Mouse (Mus musculus) neural tube, embryonic 14.5 days (tissue): ENCODE measurements around the gene Srsf6. TPM values are rescaled to one million over a fixed set of nuclear protein-coding genes. Genes with fewer than 3 reads are reported as not detected.
"Not testable (repeated sequence)": the region's sequence is repeated elsewhere in the genome, so short reads cannot be mapped to it uniquely, and the experiment has no call there.

ENCODE experiments used
- ATAC-seq: fragments of 200-750 bp; cut with Nextera tagmentation; 2 replicates; pipeline ENCODE4 v1.8.0; 2017; ENCODE audit warnings: low read depth, mild to moderate bottlenecking, moderate TSS enrichment, moderate library complexity
- H3K27ac ChIP-seq: fragments of 300-500 bp; sonication (generic); 2 replicates; pipeline ENCODE4 v1.5.1; 2014; ENCODE audit warnings: low read depth, mild to moderate bottlenecking, control low read depth, low read length, moderate library complexity, mixed read lengths
- H3K27me3 ChIP-seq: fragments of 300-500 bp; sonication (generic); 2 replicates; pipeline ENCODE4 v1.6.1; 2014; ENCODE audit warnings: low read length; ENCODE audit not compliant: control insufficient read depth, insufficient read depth
- H3K36me3 ChIP-seq: fragments of 300-500 bp; sonication (generic); 2 replicates; pipeline ENCODE4 v1.6.1; 2014; ENCODE audit warnings: low read length, mixed read lengths; ENCODE audit not compliant: control insufficient read depth, insufficient read depth
- H3K4me1 ChIP-seq: fragments of 300-500 bp; sonication (generic); 2 replicates; pipeline ENCODE4 v1.6.1; 2014; ENCODE audit warnings: low read length; ENCODE audit not compliant: control insufficient read depth, insufficient read depth
- H3K4me2 ChIP-seq: fragments of 300-500 bp; sonication (generic); 2 replicates; pipeline ENCODE4 v1.6.1; 2014; ENCODE audit warnings: mild to moderate bottlenecking, low read depth, low read length, control low read depth
- H3K4me3 ChIP-seq: fragments of 300-500 bp; sonication (generic); 2 replicates; pipeline ENCODE4 v1.5.1; 2014; ENCODE audit warnings: low read depth, low read length, control low read depth, mixed read lengths
- H3K9ac ChIP-seq: fragments of 300-500 bp; sonication (generic); replicated peaks from 2 replicates; pipeline ENCODE4 v1.6.1; 2014; ENCODE audit warnings: low read depth, mild to moderate bottlenecking, control low read depth, low read length, mixed read lengths
- H3K9me3 ChIP-seq: fragments of 300-500 bp; sonication (generic); 2 replicates; pipeline ENCODE4 v1.6.1; 2016; ENCODE audit warnings: low read length; ENCODE audit not compliant: control insufficient read depth
- WGBS: fragments of 180-500 bp; shearing (Covaris S2); extraction: QIAGEN DNeasy Blood & Tissue Kit; methylation state at CpG from one replicate; pipeline ENCODE4 v1.1.7; 2014; 5-methylcytosine and 5-hydroxymethylcytosine counted together
- polyA plus RNA-seq: library from polyadenylated mRNA; unstranded; fragments of >200 nt; fragmentation: Nextera tagmentation; extraction: Ambion mirVana; gene quantifications from 2 replicates; pipeline ENCODE4 v1.2.1, GENCODE M21; 2014

The Srsf6 gene
- 127 and 141 TPM in 2 replicates for polyA plus RNA-seq

- Histone ChIP-seq H3K9ac (peak within 1 kb of the TSS; percentile 100), H3K4me1 (peaks cover 14% of the 10 kb centered on the region; the same call in 1 of the 2 replicates), H3K27ac (peak within 1 kb of the TSS; percentile 100), H3K36me3 (peaks cover 28% of the 10 kb centered on the region), H3K4me3 (peak within 1 kb of the TSS; percentile 100), H3K4me2 (peak within 1 kb of the TSS; percentile 81), H3K9me3 (no peaks in the 10 kb centered on the region), H3K27me3 (no peaks in the 10 kb centered on the region; the same call in 1 of the 2 replicates)
- under 1% methylated on average over 44 of the region's 68 CpGs for WGBS
- ATAC-seq = peak; percentile 91
Observed at GRCm38 (mm10) chr2:162931123-162931673, at the start of gene Srsf6. Gene Srsf6 (plus strand): TSS chr2:162931528.

GRCm38 (mm10) chr2:162884101-162884500, 47.2 kb upstream of the Srsf6 start:
- H3K27ac ChIP-seq = no peak overlapping the region
- H3K4me3 ChIP-seq = no peak overlapping the region
- no peaks in the 10 kb centered on the region for H3K4me1 ChIP-seq
- no peak overlapping the region for H3K9ac ChIP-seq
- H3K36me3 ChIP-seq = no peaks in the 10 kb centered on the region
- H3K9me3 ChIP-seq = no peaks in the 10 kb centered on the region
- no peak overlapping the region for H3K4me2 ChIP-seq
- no peak for ATAC-seq
- WGBS = 72% methylated on average over 2 of the region's 2 CpGs
- H3K27me3 ChIP-seq = no peaks in the 10 kb centered on the region

GRCm38 (mm10) chr2:162887121-162887520, 44.2 kb upstream of the Srsf6 start:
- Histone ChIP-seq H3K27ac (no peak overlapping the region), H3K4me2 (no peak overlapping the region), H3K36me3 (no peaks in the 10 kb centered on the region), H3K9ac (no peak overlapping the region), H3K27me3 (no peaks in the 10 kb centered on the region), H3K4me1 (no peaks in the 10 kb centered on the region), H3K4me3 (no peak overlapping the region), H3K9me3 (no peaks in the 10 kb centered on the region)
- 75% methylated on average over 5 of the region's 5 CpGs for WGBS
- ATAC-seq = no peak

GRCm38 (mm10) chr2:162888677-162889076, 42.7 kb upstream of the Srsf6 start:
- Histone ChIP-seq H3K27ac (no peak overlapping the region), H3K9ac (no peak overlapping the region), H3K4me2 (no peak overlapping the region), H3K4me3 (no peak overlapping the region), H3K9me3 (no peaks in the 10 kb centered on the region), H3K27me3 (no peaks in the 10 kb centered on the region), H3K4me1 (no peaks in the 10 kb centered on the region), H3K36me3 (no peaks in the 10 kb centered on the region)
- ATAC-seq = no peak
- 84% methylated on average over 8 of the region's 8 CpGs for WGBS

GRCm38 (mm10) chr2:162889191-162889590, 42.1 kb upstream of the Srsf6 start:
- ATAC-seq = no peak
- no peak overlapping the region for H3K4me2 ChIP-seq
- WGBS = 78% methylated on average over 7 of the region's 7 CpGs
- no peak overlapping the region for H3K27ac ChIP-seq
- no peaks in the 10 kb centered on the region for H3K9me3 ChIP-seq
- no peaks in the 10 kb centered on the region for H3K27me3 ChIP-seq
- H3K4me3 ChIP-seq = no peak overlapping the region
- no peak overlapping the region for H3K9ac ChIP-seq
- no peaks in the 10 kb centered on the region for H3K4me1 ChIP-seq
- no peaks in the 10 kb centered on the region for H3K36me3 ChIP-seq

- Histone ChIP-seq H3K4me2 (no peak overlapping the region), H3K9me3 (no peaks in the 10 kb centered on the region), H3K4me3 (no peak overlapping the region), H3K36me3 (no peaks in the 10 kb centered on the region), H3K27me3 (no peaks in the 10 kb centered on the region), H3K4me1 (no peaks in the 10 kb centered on the region), H3K9ac (no peak overlapping the region), H3K27ac (no peak overlapping the region)
- WGBS = 78% methylated on average over 12 of the region's 12 CpGs
- no peak for ATAC-seq
Observed at GRCm38 (mm10) chr2:162889731-162890130, 41.6 kb upstream of the Srsf6 start.

GRCm38 (mm10) chr2:162892979-162893378, 38.3 kb upstream of the Srsf6 start:
- not testable (repeated sequence) for ATAC-seq, H3K9ac ChIP-seq, H3K4me2 ChIP-seq, H3K36me3 ChIP-seq, H3K27me3 ChIP-seq, H3K4me1 ChIP-seq, H3K4me3 ChIP-seq, H3K27ac ChIP-seq, H3K9me3 ChIP-seq
- 90% methylated on average over 3 of the region's 3 CpGs for WGBS

- not testable (repeated sequence) for H3K9ac ChIP-seq, H3K9me3 ChIP-seq, H3K27ac ChIP-seq, H3K36me3 ChIP-seq, H3K27me3 ChIP-seq, H3K4me2 ChIP-seq, ATAC-seq, H3K4me3 ChIP-seq, H3K4me1 ChIP-seq
- 96% methylated on average over 17 of the region's 20 CpGs for WGBS
Observed at GRCm38 (mm10) chr2:162899256-162899655, 32.1 kb upstream of the Srsf6 start.

GRCm38 (mm10) chr2:162899880-162900589, 31.3 kb upstream of the Srsf6 start:
- Histone ChIP-seq H3K36me3 (no peaks in the 10 kb centered on the region), H3K4me2 (no peak overlapping the region), H3K27ac (no peak overlapping the region), H3K4me1 (peaks cover 10% of the 10 kb centered on the region; the same call in 1 of the 2 replicates), H3K4me3 (no peak overlapping the region), H3K9ac (no peak overlapping the region), H3K9me3 (no peaks in the 10 kb centered on the region), H3K27me3 (no peaks in the 10 kb centered on the region)
- ATAC-seq = no peak
- 68% methylated on average over 12 of the region's 12 CpGs for WGBS
